Mouse (Mus musculus): ENCODE measurements around the gene Ccm2. TPM values are rescaled to one million over a fixed set of nuclear protein-coding genes. Genes with fewer than 3 reads are reported as not detected.

Ccm2 gene
- polyA plus RNA-seq, 1 experiment from 2014 or later, result 102 TPM

DNA sequence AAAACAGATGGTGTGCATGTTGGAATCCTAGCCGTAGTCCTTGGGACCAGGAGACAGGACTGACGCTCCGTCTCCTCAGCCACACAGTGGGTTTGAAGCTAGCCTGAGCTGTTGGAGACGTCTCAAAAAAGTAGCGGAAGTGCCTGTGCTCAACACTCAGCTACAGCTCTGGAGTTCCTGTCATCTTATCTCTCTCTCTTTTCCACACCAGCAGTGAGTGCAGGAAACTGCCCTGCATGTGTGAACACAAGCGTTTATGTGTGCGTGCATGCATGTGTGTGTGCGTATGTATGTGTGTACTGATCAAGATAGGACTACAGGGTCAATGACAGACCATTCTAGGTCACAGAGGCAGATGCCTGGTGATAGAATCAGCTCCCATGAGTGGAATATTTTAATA lies 21.3 kb downstream of the Ccm2 start:
- 88% methylated on average over 8 of the region's 8 CpGs for WGBS
- Histone ChIP-seq H3K4me2 (replicated peaks) (no peak overlapping the region), H3K36me3 (peaks cover 47% of the 10 kb centered on the region), H3K9ac (no peak overlapping the region), H3K4me1 (peaks cover 5% of the 10 kb centered on the region; the same call in 1 of the 2 replicates), H3K27me3 (no peaks in the 10 kb centered on the region), H3K9me3 (no peaks in the 10 kb centered on the region), H3K27ac (no peak overlapping the region), H3K4me3 (no peak overlapping the region)
- ATAC-seq (ENCODE audit: low FRiP score, low read depth), result no peak

DNA sequence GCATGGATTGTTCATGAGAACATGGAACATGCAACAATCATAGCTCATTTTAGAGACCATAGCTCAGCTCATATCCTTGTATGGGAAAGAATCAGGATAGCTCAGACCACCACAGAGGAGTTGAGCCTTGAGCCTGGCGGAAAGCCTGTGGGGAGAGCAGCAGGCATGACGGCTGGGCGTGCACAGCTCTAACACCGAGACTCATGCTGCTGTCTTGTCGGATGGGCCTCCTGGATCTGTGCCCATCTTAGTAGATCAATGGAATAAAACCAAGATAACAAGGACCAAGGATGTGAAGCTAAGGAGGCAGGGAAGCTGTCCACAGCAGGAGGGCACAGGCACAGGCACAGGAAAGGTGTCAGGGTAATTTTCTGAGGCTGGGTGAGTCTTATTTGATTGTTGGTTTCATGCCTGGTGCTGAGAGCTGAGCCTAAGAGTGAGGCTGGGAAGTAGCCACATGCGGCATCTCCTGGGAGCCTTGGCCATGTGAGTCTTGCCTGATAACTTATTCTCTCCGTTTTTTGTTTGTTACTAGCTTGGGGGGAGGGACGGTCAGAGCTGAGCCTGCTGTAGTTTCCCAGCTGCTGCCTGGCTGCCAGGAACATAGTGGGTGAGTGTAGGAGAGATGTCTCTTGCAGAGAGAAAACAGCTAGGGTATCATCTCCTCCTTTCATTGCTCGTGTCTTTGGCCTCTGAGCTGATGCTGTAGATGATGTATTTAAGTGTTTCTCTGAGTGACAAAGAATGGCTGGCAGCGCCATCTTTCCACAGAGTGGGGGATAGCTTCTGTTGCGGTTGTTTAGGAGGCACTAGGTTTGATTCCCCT lies 22.1 kb downstream of the Ccm2 start:
- H3K27ac ChIP-seq, result no peak overlapping the region
- ATAC-seq (ENCODE audit: low FRiP score, low read depth), result no peak
- H3K36me3 ChIP-seq, result peaks cover 47% of the 10 kb centered on the region
- H3K9me3 ChIP-seq, result no peaks in the 10 kb centered on the region
- no peak overlapping the region for H3K4me2 ChIP-seq (replicated peaks)
- no peak overlapping the region for H3K4me3 ChIP-seq
- peaks cover 5% of the 10 kb centered on the region; the same call in 1 of the 2 replicates for H3K4me1 ChIP-seq
- H3K27me3 ChIP-seq, result no peaks in the 10 kb centered on the region
- 69% methylated on average over 11 of the region's 11 CpGs for WGBS
- 0 out of 2 replicates have a peak overlapping the region, but pooled peaks have one; percentile 19 for H3K9ac ChIP-seq

DNA sequence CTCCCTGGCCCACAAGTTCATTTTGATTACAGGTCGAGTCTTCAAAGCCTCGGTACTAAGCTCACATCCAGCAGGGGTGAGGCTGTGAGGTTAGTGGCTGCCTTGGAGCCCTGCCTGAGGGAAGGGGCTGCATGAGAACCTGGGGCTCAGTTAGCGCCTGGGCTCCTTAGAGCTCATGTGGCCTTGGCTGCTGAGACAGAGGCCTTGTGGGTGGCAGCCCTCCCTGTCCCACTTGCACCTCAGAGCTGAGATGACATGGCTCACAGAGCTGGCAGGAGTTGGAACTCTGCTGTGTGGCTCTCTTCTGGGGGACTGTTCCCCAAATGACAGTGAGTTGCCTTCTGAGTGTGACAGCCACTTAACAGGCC lies 22.7 kb downstream of the Ccm2 start:
- H3K27me3 ChIP-seq, result no peaks in the 10 kb centered on the region
- no peak overlapping the region for H3K9ac ChIP-seq
- WGBS, result 44% methylated on average over 3 of the region's 3 CpGs
- peaks cover 45% of the 10 kb centered on the region for H3K36me3 ChIP-seq
- no peaks in the 10 kb centered on the region for H3K9me3 ChIP-seq
- H3K27ac ChIP-seq, result no peak overlapping the region; the same call in 1 of the 2 replicates
- H3K4me1 ChIP-seq, result peaks cover 5% of the 10 kb centered on the region; the same call in 1 of the 2 replicates
- no peak overlapping the region for H3K4me3 ChIP-seq
- no peak for ATAC-seq (ENCODE audit: low FRiP score, low read depth)
- no peak overlapping the region for H3K4me2 ChIP-seq (replicated peaks)

DNA sequence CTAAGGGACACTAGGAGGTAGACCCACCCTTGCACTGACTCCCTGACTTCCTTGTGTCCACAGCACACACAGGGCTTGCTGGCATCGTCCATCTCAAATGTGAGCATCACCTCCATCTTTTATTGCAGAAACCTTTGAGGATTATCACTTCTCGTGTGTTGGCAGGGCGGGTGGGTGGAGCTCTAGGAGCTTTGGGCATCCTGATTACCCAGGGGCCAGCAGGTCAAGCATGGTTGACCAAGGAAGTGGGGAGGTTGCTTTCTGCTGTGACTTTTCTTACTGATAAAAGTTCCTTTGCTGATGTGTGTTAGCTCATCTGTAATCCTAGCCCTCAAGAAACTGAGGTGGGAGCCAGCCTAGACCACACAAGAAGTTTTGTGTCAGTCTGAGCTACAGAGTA lies 29.5 kb downstream of the Ccm2 start:
- no peaks in the 10 kb centered on the region for H3K27me3 ChIP-seq
- H3K4me3 ChIP-seq, result no peak overlapping the region
- no peaks in the 10 kb centered on the region for H3K9me3 ChIP-seq
- H3K4me2 ChIP-seq (replicated peaks), result no peak overlapping the region
- no peak overlapping the region for H3K27ac ChIP-seq
- H3K36me3 ChIP-seq, result peaks cover 51% of the 10 kb centered on the region
- no peaks in the 10 kb centered on the region for H3K4me1 ChIP-seq
- ATAC-seq (ENCODE audit: low FRiP score, low read depth), result no peak
- WGBS, result 89% methylated on average over 3 of the region's 3 CpGs
- H3K9ac ChIP-seq, result no peak overlapping the region

DNA sequence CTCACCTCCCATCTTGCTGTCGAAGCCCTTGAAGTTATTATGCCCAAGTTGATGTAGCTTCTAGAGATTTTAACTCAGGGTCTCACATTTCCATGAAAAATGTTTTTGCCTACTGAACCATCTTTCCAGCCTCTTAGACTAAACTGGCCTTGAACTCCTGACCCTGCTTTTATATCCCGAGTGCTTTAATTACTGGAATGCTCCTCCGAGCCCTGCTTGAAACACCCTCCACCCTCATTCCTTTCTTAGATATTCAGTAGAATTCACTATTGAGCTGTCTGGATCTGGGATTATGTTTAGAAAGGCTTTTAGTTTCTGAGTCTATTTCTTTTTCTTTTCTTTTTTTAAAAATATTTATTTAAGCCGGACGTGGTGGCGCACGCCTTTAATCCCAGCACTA lies 32.7 kb downstream of the Ccm2 start:
- H3K4me3 ChIP-seq, result no peak overlapping the region
- peaks cover 40% of the 10 kb centered on the region for H3K36me3 ChIP-seq
- H3K4me1 ChIP-seq, result no peaks in the 10 kb centered on the region
- H3K9me3 ChIP-seq, result no peaks in the 10 kb centered on the region
- H3K4me2 ChIP-seq (replicated peaks), result no peak overlapping the region
- no peak for ATAC-seq (ENCODE audit: low FRiP score, low read depth)
- 90% methylated on average over 7 of the region's 7 CpGs for WGBS
- no peak overlapping the region for H3K27ac ChIP-seq
- no peaks in the 10 kb centered on the region for H3K27me3 ChIP-seq
- no peak overlapping the region for H3K9ac ChIP-seq

DNA sequence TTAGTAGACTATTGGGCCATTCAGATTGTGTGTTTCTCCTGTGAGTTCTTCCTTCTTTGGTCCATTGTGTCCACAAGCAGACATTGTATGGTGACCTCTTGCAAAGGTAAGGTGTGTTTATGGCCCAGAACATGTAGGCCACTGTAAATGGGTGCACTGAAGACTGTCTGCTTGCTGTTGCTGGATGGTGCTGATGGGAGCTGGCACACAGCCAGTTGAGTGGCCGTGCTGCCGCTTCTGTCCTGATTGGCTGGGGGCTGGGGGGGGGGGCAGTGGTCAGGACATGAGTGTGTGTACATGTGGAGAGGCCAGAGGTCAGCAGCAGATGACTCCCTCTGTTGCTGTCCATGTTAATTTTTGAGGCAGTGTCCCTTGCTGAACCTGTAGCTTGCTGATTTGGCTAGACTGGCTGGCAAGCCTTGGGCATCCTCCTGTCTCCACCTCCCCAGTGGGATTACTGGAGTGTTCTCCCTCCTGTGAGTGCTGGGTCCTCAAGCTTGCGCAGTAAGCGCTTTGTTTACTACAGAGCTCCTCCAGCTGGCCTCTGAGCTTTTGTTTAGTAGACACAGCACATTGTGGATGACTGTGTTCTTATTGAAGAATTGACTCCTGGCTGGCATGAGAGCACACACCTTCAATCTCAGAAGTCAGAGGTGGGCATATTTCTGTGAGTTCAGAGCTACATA lies 33.5 kb downstream of the Ccm2 start:
- WGBS, result 89% methylated on average over 4 of the region's 4 CpGs
- Histone ChIP-seq H3K27ac (no peak overlapping the region), H3K9ac (no peak overlapping the region), H3K36me3 (peaks cover 48% of the 10 kb centered on the region), H3K4me1 (no peaks in the 10 kb centered on the region), H3K4me3 (no peak overlapping the region), H3K27me3 (no peaks in the 10 kb centered on the region), H3K4me2 (replicated peaks) (no peak overlapping the region), H3K9me3 (no peaks in the 10 kb centered on the region)
- no peak for ATAC-seq (ENCODE audit: low FRiP score, low read depth)

DNA sequence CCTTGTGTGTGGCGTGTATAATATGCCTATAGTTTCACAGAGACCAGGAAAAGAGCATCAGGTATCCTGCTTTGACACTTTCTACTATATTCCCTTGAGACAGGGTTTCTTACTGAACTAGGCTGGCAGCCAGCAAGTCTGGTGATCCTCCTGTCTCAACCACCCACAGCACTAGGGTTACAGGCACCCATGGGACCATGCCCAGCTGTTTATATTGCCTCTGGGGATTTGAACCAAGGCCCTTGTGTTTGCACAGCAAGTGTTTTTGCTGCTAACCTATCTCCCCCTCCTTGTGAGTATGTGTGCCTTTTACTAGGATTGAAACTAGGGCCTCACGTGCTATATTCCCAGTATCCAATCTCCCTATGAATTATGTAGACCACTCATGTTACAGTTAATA lies 34.9 kb downstream of the Ccm2 start:
- Histone ChIP-seq H3K27ac (no peak overlapping the region), H3K4me3 (no peak overlapping the region), H3K4me2 (replicated peaks) (no peak overlapping the region), H3K36me3 (peaks cover 52% of the 10 kb centered on the region), H3K4me1 (no peaks in the 10 kb centered on the region), H3K27me3 (no peaks in the 10 kb centered on the region), H3K9ac (no peak overlapping the region), H3K9me3 (no peaks in the 10 kb centered on the region)
- 81% methylated on average over 2 of the region's 2 CpGs for WGBS
- no peak for ATAC-seq (ENCODE audit: low FRiP score, low read depth)

DNA sequence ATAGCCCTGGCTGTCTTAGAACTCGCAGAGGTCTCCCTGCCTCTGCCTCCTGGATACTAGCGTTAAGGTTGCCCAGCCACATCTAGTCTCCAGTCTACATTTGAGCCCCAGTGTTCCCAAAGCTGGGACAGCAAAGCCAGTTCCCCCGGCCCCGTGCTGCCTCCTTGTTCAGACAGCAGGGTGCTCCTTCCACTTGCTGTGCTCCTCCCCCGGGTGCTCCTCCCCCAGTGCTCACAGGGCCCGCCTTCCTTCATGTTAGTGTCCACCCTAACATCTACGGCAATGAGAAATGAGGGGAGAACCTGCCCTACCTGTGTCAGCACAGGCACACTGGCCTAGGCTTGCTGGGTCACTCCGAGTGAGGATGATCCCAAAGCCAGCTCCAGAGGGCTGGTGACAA lies 39.1 kb downstream of the Ccm2 start:
- no peak overlapping the region for H3K27ac ChIP-seq
- no peaks in the 10 kb centered on the region for H3K4me1 ChIP-seq
- no peak overlapping the region for H3K9ac ChIP-seq
- no peaks in the 10 kb centered on the region for H3K27me3 ChIP-seq
- H3K36me3 ChIP-seq, result peaks cover 74% of the 10 kb centered on the region
- no peak overlapping the region for H3K4me2 ChIP-seq (replicated peaks)
- H3K4me3 ChIP-seq, result no peak overlapping the region
- H3K9me3 ChIP-seq, result no peaks in the 10 kb centered on the region
- ATAC-seq (ENCODE audit: low FRiP score, low read depth), result no peak
- 83% methylated on average over 8 of the region's 8 CpGs for WGBS

DNA sequence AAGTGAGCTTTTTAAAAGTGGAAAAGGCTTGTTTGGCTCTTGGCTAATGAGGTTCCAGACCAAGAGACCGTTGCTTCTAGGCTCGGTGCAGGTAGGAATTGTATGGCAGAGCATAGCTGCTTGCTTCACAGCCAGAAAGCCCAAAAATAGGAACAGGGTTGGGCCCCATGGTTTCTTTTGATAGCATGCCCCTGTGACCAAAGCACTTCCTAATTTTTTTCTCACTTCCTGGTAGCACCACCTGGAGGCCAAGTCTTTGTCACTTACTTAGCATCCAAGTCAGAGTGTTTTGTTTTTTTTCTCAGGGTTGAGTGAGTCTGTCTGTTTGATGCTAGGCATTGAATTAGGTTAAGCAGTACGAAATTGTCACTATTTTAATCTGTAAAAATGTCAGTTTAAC lies 40.0 kb downstream of the Ccm2 start:
- ATAC-seq (ENCODE audit: low FRiP score, low read depth), result no peak
- WGBS, result 88% methylated on average over 3 of the region's 3 CpGs
- Histone ChIP-seq H3K36me3 (peaks cover 80% of the 10 kb centered on the region), H3K9me3 (no peaks in the 10 kb centered on the region), H3K4me2 (replicated peaks) (no peak overlapping the region), H3K9ac (no peak overlapping the region), H3K4me1 (no peaks in the 10 kb centered on the region), H3K4me3 (no peak overlapping the region), H3K27ac (no peak overlapping the region), H3K27me3 (no peaks in the 10 kb centered on the region)

DNA sequence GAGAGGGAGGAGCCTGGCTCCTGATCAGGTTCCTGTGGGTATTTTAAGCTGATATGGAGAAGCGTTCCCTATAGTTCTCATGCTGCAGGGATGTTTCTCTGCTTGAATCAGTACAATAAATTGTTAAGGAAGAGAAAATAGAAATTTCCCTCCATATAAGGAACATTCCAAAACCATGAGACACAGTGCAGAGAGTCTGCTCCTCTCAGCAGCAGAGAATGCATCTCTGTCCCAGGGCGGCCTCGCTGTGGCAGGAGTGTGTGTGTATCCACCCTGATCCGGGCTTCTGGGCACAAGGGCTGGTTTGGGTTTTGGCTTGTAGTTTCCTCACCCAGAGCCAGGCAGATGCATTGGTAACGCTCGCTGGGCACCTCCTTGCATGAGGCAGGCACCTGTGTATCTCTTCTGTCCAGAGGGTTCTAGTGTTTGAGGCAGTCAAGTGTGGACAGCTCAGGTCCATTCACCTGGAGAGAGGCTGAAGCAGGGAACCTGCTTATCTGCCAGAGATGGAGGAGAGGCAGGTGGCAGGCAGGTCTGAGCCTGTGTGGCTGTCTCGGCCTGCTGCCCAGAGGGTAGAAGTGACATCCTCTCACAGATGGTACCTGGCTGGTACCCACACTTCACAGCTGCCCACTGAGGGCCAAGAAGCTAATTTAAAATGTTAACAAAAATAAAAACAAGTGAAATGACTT lies 40.7 kb downstream of the Ccm2 start:
- Histone ChIP-seq H3K4me3 (no peak overlapping the region), H3K4me1 (no peaks in the 10 kb centered on the region), H3K27me3 (no peaks in the 10 kb centered on the region), H3K9ac (no peak overlapping the region), H3K36me3 (peaks cover 86% of the 10 kb centered on the region), H3K27ac (no peak overlapping the region), H3K9me3 (no peaks in the 10 kb centered on the region), H3K4me2 (replicated peaks) (no peak overlapping the region)
- WGBS, result 91% methylated on average over 7 of the region's 7 CpGs
- no peak for ATAC-seq (ENCODE audit: low FRiP score, low read depth)

DNA sequence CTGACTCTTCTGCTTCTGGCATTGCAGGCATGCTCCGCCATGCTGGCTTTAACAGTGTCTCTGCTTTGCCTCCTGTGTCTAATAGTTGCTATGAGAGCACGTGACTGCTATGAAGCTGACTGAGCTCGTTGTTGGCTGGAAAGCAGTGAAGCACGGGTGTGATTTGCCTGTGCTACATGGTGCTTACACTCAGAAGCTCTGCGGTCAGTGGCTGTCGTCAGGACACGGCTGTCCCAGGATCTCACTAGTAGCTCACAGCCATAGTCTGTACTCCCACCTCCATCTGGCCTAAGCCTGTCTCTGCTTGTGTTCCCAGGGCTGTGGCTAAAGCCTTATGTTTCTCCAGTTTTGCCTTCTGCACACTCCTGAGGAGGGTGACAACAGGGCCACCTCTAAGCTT lies 41.6 kb downstream of the Ccm2 start:
- no peak overlapping the region for H3K4me2 ChIP-seq (replicated peaks)
- H3K27me3 ChIP-seq, result no peaks in the 10 kb centered on the region
- H3K4me3 ChIP-seq, result no peak overlapping the region
- no peak overlapping the region for H3K27ac ChIP-seq
- 91% methylated on average over 7 of the region's 7 CpGs for WGBS
- H3K36me3 ChIP-seq, result peaks cover 92% of the 10 kb centered on the region
- H3K4me1 ChIP-seq, result no peaks in the 10 kb centered on the region
- no peak overlapping the region for H3K9ac ChIP-seq
- no peaks in the 10 kb centered on the region for H3K9me3 ChIP-seq
- ATAC-seq (ENCODE audit: low FRiP score, low read depth), result no peak

DNA sequence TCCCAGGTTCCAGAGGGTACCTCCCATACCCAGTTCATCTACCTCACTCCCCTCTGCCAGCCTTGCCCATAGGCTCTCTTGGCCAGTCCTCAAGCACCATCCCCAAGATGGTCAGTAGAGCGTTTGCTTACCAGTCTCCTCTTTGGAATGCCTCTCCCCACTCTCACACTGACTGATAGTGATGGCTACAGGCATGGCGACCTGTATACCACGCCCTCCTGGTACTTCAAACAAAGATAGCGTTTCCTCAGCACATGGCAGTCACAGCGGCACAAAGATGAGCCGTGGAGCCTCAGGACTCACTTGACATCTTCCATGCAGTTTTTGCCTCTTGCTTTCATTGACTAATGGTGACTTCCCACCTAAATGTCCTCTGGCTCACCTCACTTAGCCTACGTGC lies 43.2 kb downstream of the Ccm2 start:
- Histone ChIP-seq H3K4me3 (no peak overlapping the region), H3K27me3 (no peaks in the 10 kb centered on the region), H3K9ac (no peak overlapping the region), H3K36me3 (peaks cover 96% of the 10 kb centered on the region), H3K4me2 (replicated peaks) (no peak overlapping the region), H3K27ac (no peak overlapping the region), H3K9me3 (no peaks in the 10 kb centered on the region), H3K4me1 (no peaks in the 10 kb centered on the region)
- no peak for ATAC-seq (ENCODE audit: low FRiP score, low read depth)
- 91% methylated on average over 7 of the region's 7 CpGs for WGBS

Data from limb, embryonic 13.5 days (tissue).